Mouse (Mus musculus) small intestine, adult 2 months (tissue): ENCODE results near the gene Klk10.

Experiments used
- CTCF ChIP-seq: fragments of 200-500 bp; IDR thresholded peaks from 2 replicates; pipeline ENCODE4 v1.5.1; 2012; ENCODE audit warnings: low read depth, mild to moderate bottlenecking, control low read depth, inconsistent platforms, low read length, moderate library complexity, mixed read lengths; ENCODE audit not compliant: insufficient replicate concordance, insufficient read length; ENCODE audit errors: extremely low read depth
- POLR2A ChIP-seq: fragments of 200-500 bp; IDR thresholded peaks from 2 replicates; pipeline ENCODE4 v1.6.1; 2012; ENCODE audit warnings: low read depth, mild to moderate bottlenecking, control low read depth, inconsistent platforms, low read length, moderate library complexity

GRCm38 (mm10) chr7:43799876-43800275, 19.0 kb downstream of the Klk10 start:
- TF ChIP-seq CTCF (no peak), POLR2A (no peak)
